Mouse (Mus musculus) E14TG2a.4 (cell line): ENCODE data around the gene Gramd2.

ENCODE experiments used
- CTCF ChIP-seq: conservative IDR thresholded peaks from 2 replicates; pipeline ENCODE4 v1.5.1; 2014; ENCODE audit warnings: low read length
- NANOG ChIP-seq: IDR thresholded peaks from 2 replicates; pipeline ENCODE4 v1.6.1; 2014; ENCODE audit warnings: borderline replicate concordance, low read length, mixed read lengths
- POU5F1 ChIP-seq: IDR thresholded peaks from 2 replicates; pipeline ENCODE4 v1.6.1; 2014; ENCODE audit warnings: low read length, borderline replicate concordance

- TF ChIP-seq CTCF (no peak), NANOG (no peak), POU5F1 (no peak)
Observed at GRCm38 (mm10) chr9:59639936-59640335, 40.0 kb upstream of the Gramd2 start.
